Mouse (Mus musculus): Measurements from ENCODE around the gene Ap2a1.

- no peak for TF ChIP-seq CTCF (IDR thresholded peaks at IDR 0.05; ENCODE audit: control insufficient read depth, insufficient read depth, low read length)
- no peak for TF ChIP-seq POLR2A (IDR thresholded peaks at IDR 0.05; ENCODE audit: borderline replicate concordance, control insufficient read depth, low read depth, low read length)
Observed at GRCm38 (mm10) chr7:44871181-44871580, 58.1 kb downstream of the Ap2a1 start.

All from bone marrow, adult 2 months (tissue).